In genomic region chr4:72480535-72480934, GRCm38 (mm10) we compare ENCODE assay signal across 24 mouse cellular contexts.
"Had no signal": no experiment of that assay in that cellular context is flagged by ENCODE, and none has a peak within 500 bp of the region (broad histone marks: within the 10 kb centered on the region; RNA-seq: fewer than 3 reads in every experiment).

No protein-coding gene starts in this region.

- H3K36me3 ChIP-seq: heart, embryonic 13.5 days; heart, embryonic 15.5 days; hindbrain, embryonic 13.5 days; hindbrain, embryonic 15.5 days; kidney, embryonic 15.5 days; limb, embryonic 13.5 days had no signal

- H3K27ac ChIP-seq: heart, adult 2 months; heart, embryonic 13.5 days; heart, embryonic 15.5 days; hindbrain, embryonic 13.5 days; hindbrain, embryonic 15.5 days; hindbrain, postnatal 0 days; kidney, embryonic 15.5 days; kidney, postnatal 0 days; left cerebral cortex, adult 2 months; limb, embryonic 13.5 days had no signal

- H3K9ac ChIP-seq: heart, embryonic 13.5 days; heart, embryonic 15.5 days; hindbrain, embryonic 13.5 days; hindbrain, embryonic 15.5 days; kidney, embryonic 15.5 days; limb, embryonic 13.5 days had no signal

- H3K9me3 ChIP-seq: heart, embryonic 13.5 days; heart, embryonic 15.5 days; hindbrain, embryonic 13.5 days; hindbrain, embryonic 15.5 days; kidney, embryonic 15.5 days; limb, embryonic 13.5 days had no signal

- H3K4me1 ChIP-seq: heart, embryonic 13.5 days; heart, embryonic 15.5 days; hindbrain, embryonic 13.5 days; hindbrain, embryonic 15.5 days; kidney, embryonic 15.5 days; limb, embryonic 13.5 days had no signal

- H3K4me3 ChIP-seq: heart, adult 2 months; heart, embryonic 13.5 days; heart, embryonic 15.5 days; hindbrain, embryonic 13.5 days; hindbrain, embryonic 15.5 days; kidney, embryonic 15.5 days; left cerebral cortex, adult 2 months; limb, embryonic 13.5 days had no signal

- ATAC-seq: hindbrain, postnatal 0 days; intestine, embryonic 16.5 days had no signal

- DNase-seq: gastrocnemius, postnatal 14 days; gastrocnemius, postnatal 36 days; heart, adult 11 months; heart, adult 2 months; heart, postnatal 14 days; heart, postnatal 36 days; kidney, adult 11 months; kidney, adult 2 months; kidney, adult 9 months; kidney, postnatal 14 days; kidney, postnatal 36 days; liver had no signal

- H3K27me3 ChIP-seq: heart, embryonic 13.5 days; heart, embryonic 15.5 days; hindbrain, embryonic 13.5 days; hindbrain, embryonic 15.5 days; kidney, embryonic 15.5 days; limb, embryonic 13.5 days had no signal

- H3K4me2 ChIP-seq: heart, embryonic 11.5 days; heart, embryonic 13.5 days; heart, embryonic 15.5 days; hindbrain, embryonic 13.5 days; hindbrain, embryonic 15.5 days; kidney, embryonic 15.5 days; limb, embryonic 13.5 days; liver, embryonic 11.5 days had no signal
